Mouse (Mus musculus) lung, adult 18-20 months (tissue): ENCODE results near the gene Mcemp1.

Source experiments
- DNase-seq, 2 experiments: peaks; one replicate each; pipeline ENCODE4 v3.0.0; 2022; ENCODE audit warnings: mixed read lengths in 2 of 2

Gene Mcemp1

GRCm38 (mm10) chr8:3665507-3665906, at the start of gene Mcemp1:
TSS of gene Mcemp1 (plus strand) at chr8:3665754.
- peak; percentile 28 to 39 for DNase-seq

GRCm38 (mm10) chr8:3621199-3621970, 44.2 kb upstream of the Mcemp1 start, which contains the start of the genes Xab2 and Pet100:
TSS of gene Xab2 (minus strand) at chr8:3621316.
TSS of gene Pet100 (plus strand) at chr8:3621548.
- peak; percentile 99 for DNase-seq

GRCm38 (mm10) chr8:3622119-3622518, 43.4 kb upstream of the Mcemp1 start:
- DNase-seq = no peak

GRCm38 (mm10) chr8:3625445-3625844, 40.1 kb upstream of the Mcemp1 start, which contains the start of gene Pcp2:
TSS of gene Pcp2 (minus strand) at chr8:3625545.
- no peak for DNase-seq

- no peak for DNase-seq
Observed at GRCm38 (mm10) chr8:3626971-3627370, 38.6 kb upstream of the Mcemp1 start.

- DNase-seq = no peak
Observed at GRCm38 (mm10) chr8:3628014-3628413, 37.5 kb upstream of the Mcemp1 start.

GRCm38 (mm10) chr8:3630647-3631477, 34.7 kb upstream of the Mcemp1 start, which contains the start of gene Stxbp2:
TSS of gene Stxbp2 (plus strand) at chr8:3630955.
- DNase-seq = peak; percentile 85 to 90

- peak; percentile 44 to 57 for DNase-seq
Observed at GRCm38 (mm10) chr8:3631478-3631875, 34.1 kb upstream of the Mcemp1 start.

- DNase-seq = peak; percentile 81 to 86
Observed at GRCm38 (mm10) chr8:3645804-3646203, 19.8 kb upstream of the Mcemp1 start.

GRCm38 (mm10) chr8:3646824-3647531, 18.6 kb upstream of the Mcemp1 start:
- no peak for DNase-seq

GRCm38 (mm10) chr8:3647561-3647960, 18.0 kb upstream of the Mcemp1 start:
- no peak for DNase-seq

GRCm38 (mm10) chr8:3648268-3648667, 17.3 kb upstream of the Mcemp1 start:
- peak; percentile 48 to 49 for DNase-seq

GRCm38 (mm10) chr8:3648990-3649389, 16.6 kb upstream of the Mcemp1 start:
- no peak for DNase-seq

GRCm38 (mm10) chr8:3652845-3653244, 12.7 kb upstream of the Mcemp1 start:
- no peak for DNase-seq

- no peak for DNase-seq
Observed at GRCm38 (mm10) chr8:3654726-3655508, 10.6 kb upstream of the Mcemp1 start.

GRCm38 (mm10) chr8:3655526-3655925, 10.0 kb upstream of the Mcemp1 start, which contains the start of gene Retn:
TSS of gene Retn (plus strand) at chr8:3655770.
- no peak for DNase-seq

- no peak for DNase-seq
Observed at GRCm38 (mm10) chr8:3656725-3657381, 8.7 kb upstream of the Mcemp1 start.

GRCm38 (mm10) chr8:3660889-3661288, 4.7 kb upstream of the Mcemp1 start:
- DNase-seq = peak; percentile 36

GRCm38 (mm10) chr8:3664405-3664804, 1.1 kb upstream of the Mcemp1 start:
- peak; percentile 26 to 47 for DNase-seq

- peak; percentile 51 to 69 for DNase-seq
Observed at GRCm38 (mm10) chr8:3670388-3670787, 4.8 kb downstream of the Mcemp1 start.

GRCm38 (mm10) chr8:3671980-3672491, 6.5 kb downstream of the Mcemp1 start, which contains the start of gene Fcor:
TSS of gene Fcor (minus strand) at chr8:3672362.
- peak; percentile 82 to 83 for DNase-seq
